Mouse (Mus musculus) erythroblast, embryonic 14.5 days (primary cell): ENCODE measurements around the gene Fam83d.

Experiments
- GATA1 ChIP-seq: IDR thresholded peaks from 2 replicates; pipeline ENCODE4 v1.6.1; 2012; ENCODE audit warnings: low read length, inconsistent platforms, mixed read lengths
- TAL1 ChIP-seq: IDR thresholded peaks from 3 replicates; pipeline ENCODE4 v1.6.1; 2012; ENCODE audit warnings: low read length, inconsistent platforms, mixed read lengths

- TF ChIP-seq GATA1 (no peak), TAL1 (no peak)
Observed at GRCm38 (mm10) chr2:158774886-158775285, 7.0 kb downstream of the Fam83d start.
